In the genomic region with DNA sequence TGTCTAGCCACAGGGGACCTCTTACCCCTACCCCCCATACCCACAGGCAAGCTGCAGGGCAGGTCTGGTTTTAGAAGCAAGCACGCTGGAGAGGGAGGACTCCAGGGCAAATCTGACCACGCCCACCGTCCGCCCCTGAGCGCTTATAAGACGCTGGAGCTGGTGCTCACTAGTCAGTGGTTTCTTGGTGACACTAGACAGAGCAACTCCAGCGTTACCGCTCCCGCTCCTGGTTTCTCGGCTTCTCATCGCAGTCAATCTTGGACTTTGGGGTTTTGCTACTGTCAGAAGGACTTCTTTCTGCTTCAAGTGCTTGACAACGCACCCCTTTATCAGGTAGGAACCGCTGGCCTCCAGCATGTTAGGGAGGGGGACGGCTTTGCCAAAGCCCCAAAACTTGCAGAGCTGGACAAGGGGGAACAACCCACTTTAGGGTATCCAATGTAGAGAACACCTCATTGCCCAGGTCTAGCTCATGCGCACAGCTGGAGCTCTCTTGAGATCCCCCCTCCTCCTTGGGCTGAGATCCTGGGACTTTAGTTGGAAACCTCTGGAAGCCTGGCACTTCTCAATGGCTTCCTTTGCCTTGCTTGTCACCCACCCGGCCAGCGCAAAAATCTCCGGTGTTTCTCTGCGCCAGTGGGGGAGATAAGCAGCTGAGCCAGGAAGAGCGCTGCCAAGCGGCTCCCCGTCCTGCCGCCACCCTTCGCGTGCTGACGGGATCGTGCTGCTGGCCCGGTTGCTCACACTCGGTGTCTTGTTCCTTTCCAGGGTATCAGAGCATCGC, we compare ENCODE assay signal across 8 mouse cellular contexts. TPM values are rescaled to one million over a fixed set of nuclear protein-coding genes. Genes with fewer than 3 reads are reported as not detected.
DNase-seq lines count a peak whose midpoint lies in the region; ATAC-seq and TF ChIP-seq lines count a peak whose summit lies in the region.

Adm (plus strand) TSS at position 176 of the 787 bp plus-strand sequence.

- under 1% methylated on average over 30 of the region's 30 CpGs for WGBS in heart, adult 2 months
- under 1% methylated on average over 30 of the region's 30 CpGs for WGBS in liver, embryonic 13.5 days (ENCODE audit: insufficient replicate concordance)
- 1% methylated on average over 30 of the region's 30 CpGs for WGBS in neural tube, embryonic 11.5 days

- H3K36me3 ChIP-seq in heart, adult 2 months (ENCODE audit: control insufficient read depth, insufficient read depth, low read length) = no peaks in the 10 kb centered on the region
- no peaks in the 10 kb centered on the region for H3K36me3 ChIP-seq in liver, embryonic 13.5 days
- no peaks in the 10 kb centered on the region for H3K36me3 ChIP-seq in neural tube, embryonic 11.5 days (ENCODE audit: control insufficient read depth, insufficient read depth, low read length)
- no peaks in the 10 kb centered on the region for H3K36me3 ChIP-seq in testis, adult 2 months (ENCODE audit: control insufficient read depth, insufficient read depth, low read length)

- intact Hi-C loops in heart, adult 2 months (cut with DNase I) = loop anchor here (1.0 kb wide), 1 partner anchor 13 kb away; the partner anchor contains the start of gene Sbf2

- no peaks in the 10 kb centered on the region for H3K9me3 ChIP-seq in liver, embryonic 13.5 days (replicated peaks)
- no peaks in the 10 kb centered on the region for H3K9me3 ChIP-seq in neural tube, embryonic 11.5 days (ENCODE audit: control insufficient read depth, low read length)

- peak; percentile 31 for DNase-seq in cerebellum, adult 11 months
- peak; percentile 75 for DNase-seq in embryo, embryonic 9.5 days (ENCODE audit: extremely low spot score)
- peak; percentile 88 to 89 for DNase-seq in heart, adult 2 months
- peak; percentile 86 for DNase-seq in kidney, adult 11 months
- DNase-seq in liver, embryonic 13.5 days = no peak
- peak; percentile 74 for DNase-seq in neural tube, embryonic 11.5 days (ENCODE audit: low spot score)

- H3K9ac ChIP-seq in heart, adult 2 months (ENCODE audit: low read depth, low read length) = peak within 1 kb of the TSS; percentile 51
- peak within 1 kb of the TSS; percentile 24; the same call in 1 of the 2 replicates for H3K9ac ChIP-seq in liver, embryonic 13.5 days
- H3K9ac ChIP-seq in neural tube, embryonic 11.5 days (ENCODE audit: low read length) = peak within 1 kb of the TSS; percentile 8

- no peak for ATAC-seq in cerebellum, adult (ENCODE audit: insufficient number of reproducible peaks, low FRiP score, low TSS enrichment)
- peak; percentile 22; the same call in 1 of the 2 replicates for ATAC-seq in liver, embryonic 13.5 days (ENCODE audit: low read depth)
- no peak for ATAC-seq in neural tube, embryonic 11.5 days (ENCODE audit: insufficient read depth, low FRiP score, low TSS enrichment)

- peak; percentile 100 for TF ChIP-seq POLR2A in heart, adult 2 months (IDR thresholded peaks at IDR 0.05; ENCODE audit: insufficient read depth, low read depth, low read length)
- peak; percentile 48; the same call in 1 of the 2 replicates for TF ChIP-seq POLR2A in testis, adult 2 months (IDR thresholded peaks at IDR 0.05; ENCODE audit: control insufficient read depth, low read depth, low read length)

- H3K27me3 ChIP-seq in heart, adult 2 months (ENCODE audit: control insufficient read depth, insufficient read depth, low read length) = no peaks in the 10 kb centered on the region
- H3K27me3 ChIP-seq in liver, embryonic 13.5 days = peaks cover 95% of the 10 kb centered on the region
- H3K27me3 ChIP-seq in neural tube, embryonic 11.5 days (ENCODE audit: control insufficient read depth, insufficient read depth, low read length) = peaks cover 52% of the 10 kb centered on the region
- no peaks in the 10 kb centered on the region for H3K27me3 ChIP-seq in testis, adult 2 months (ENCODE audit: control insufficient read depth, insufficient read depth, low read length)

- peaks cover 7% of the 10 kb centered on the region for H3K4me1 ChIP-seq in heart, adult 2 months (ENCODE audit: control insufficient read depth, insufficient read depth, low read length)
- H3K4me1 ChIP-seq in liver, embryonic 13.5 days (replicated peaks) = peaks cover 26% of the 10 kb centered on the region
- peaks cover 22% of the 10 kb centered on the region for H3K4me1 ChIP-seq in neural tube, embryonic 11.5 days (ENCODE audit: control insufficient read depth, insufficient read depth, low read length)
- H3K4me1 ChIP-seq in testis, adult 2 months (ENCODE audit: control insufficient read depth, insufficient read depth, low read length) = peaks cover 25% of the 10 kb centered on the region

- H3K4me2 ChIP-seq in liver, embryonic 13.5 days = peak within 1 kb of the TSS; percentile 60
- peak within 1 kb of the TSS; percentile 78 for H3K4me2 ChIP-seq in neural tube, embryonic 11.5 days (ENCODE audit: low read depth)

- TF ChIP-seq CTCF in heart, adult 2 months (IDR thresholded peaks at IDR 0.05) = 0 out of 2 replicates have a peak, but pooled peaks have one; percentile 9
- TF ChIP-seq CTCF in testis, adult 2 months (IDR thresholded peaks at IDR 0.05; ENCODE audit: control insufficient read depth, insufficient read depth, insufficient replicate concordance, low read depth, low read length) = no peak

- H3K79me2 ChIP-seq in heart, adult 2 months (replicated peaks; ENCODE audit: control insufficient read depth, insufficient read depth, low read length) = no peaks in the 10 kb centered on the region

- H3K4me3 ChIP-seq in heart, adult 2 months = peak within 1 kb of the TSS; percentile 70
- H3K4me3 ChIP-seq in liver, embryonic 13.5 days (replicated peaks) = peak within 1 kb of the TSS; percentile 48
- H3K4me3 ChIP-seq in neural tube, embryonic 11.5 days (ENCODE audit: low read depth, low read length) = peak within 1 kb of the TSS; percentile 37
- H3K4me3 ChIP-seq in testis, adult 2 months (ENCODE audit: control insufficient read depth, low read depth, low read length) = peak within 1 kb of the TSS; percentile 58

- TF ChIP-seq EP300 in heart, adult 2 months (IDR thresholded peaks at IDR 0.05; ENCODE audit: insufficient read depth, low read depth, low read length) = peak; percentile 65; the same call in 1 of the 2 replicates

- H3K27ac ChIP-seq in heart, adult 2 months = peak within 1 kb of the TSS; percentile 69
- no peak within 1 kb of the TSS for H3K27ac ChIP-seq in liver, embryonic 13.5 days
- H3K27ac ChIP-seq in neural tube, embryonic 11.5 days (ENCODE audit: low read depth, low read length) = no peak within 1 kb of the TSS
- no peak within 1 kb of the TSS for H3K27ac ChIP-seq in testis, adult 2 months (ENCODE audit: control insufficient read depth, insufficient read depth, low read depth, low read length)

RNA-seq across cellular contexts. Expression of gene Adm, which starts in this region (rescaled TPM):
- total RNA-seq in heart, adult 2 months (2021) = 10 to 100 TPM in 1 of 2 experiments, 1 to 10 TPM in 1; 9.0 to 11.2 TPM
- polyA plus RNA-seq in heart, adult 2 months (2012; rRNA removed) = 18.1 and 18.8 TPM in 2 replicates
- 4.2 and 5.1 TPM in 2 replicates for polyA plus RNA-seq in liver, embryonic 13.5 days (2015; fragmentation: Nextera tagmentation; extraction: Ambion mirVana)
- 2.2 and 3.4 TPM in 2 replicates for polyA plus RNA-seq in neural tube, embryonic 11.5 days (2014; fragmentation: Nextera tagmentation; extraction: Ambion mirVana)
- 0.30 and 0.94 TPM in 2 replicates for polyA plus RNA-seq in testis, adult 2 months (2012; rRNA removed)
